8 mouse cellular contexts compared by ENCODE assay signal in genomic region chr13:112439105-112439818, GRCm38 (mm10). TPM values are rescaled to one million over a fixed set of nuclear protein-coding genes. Genes with fewer than 3 reads are reported as not detected.
DNase-seq lines count a peak whose midpoint lies in the region; ATAC-seq and TF ChIP-seq lines count a peak whose summit lies in the region.

No protein-coding gene starts in this region.

- no peak for TF ChIP-seq CTCF in midbrain, postnatal 0 days (IDR thresholded peaks at IDR 0.05)

- H3K4me2 ChIP-seq in neural tube, embryonic 11.5 days (ENCODE audit: low read depth), result peak overlapping the region; percentile 38
- H3K4me2 ChIP-seq in embryonic facial prominence, embryonic 12.5 days (replicated peaks), result peak overlapping the region; percentile 36
- peak overlapping the region; percentile 48 for H3K4me2 ChIP-seq in intestine, embryonic 15.5 days (replicated peaks)
- peak overlapping the region; percentile 28 for H3K4me2 ChIP-seq in midbrain, postnatal 0 days (ENCODE audit: low read depth, low read length, poor library complexity, severe bottlenecking)

- H3K4me1 ChIP-seq in neural tube, embryonic 11.5 days (ENCODE audit: control insufficient read depth, insufficient read depth, low read length), result no peaks in the 10 kb centered on the region
- peaks cover 14% of the 10 kb centered on the region; the same call in 1 of the 2 replicates for H3K4me1 ChIP-seq in embryonic facial prominence, embryonic 12.5 days
- H3K4me1 ChIP-seq in intestine, embryonic 15.5 days (replicated peaks), result peaks cover 9% of the 10 kb centered on the region
- H3K4me1 ChIP-seq in midbrain, postnatal 0 days (ENCODE audit: insufficient read depth, low read length), result peaks cover 8% of the 10 kb centered on the region; the same call in 1 of the 2 replicates

- H3K27ac ChIP-seq in neural tube, embryonic 11.5 days (ENCODE audit: low read depth, low read length), result no peak overlapping the region
- H3K27ac ChIP-seq in embryonic facial prominence, embryonic 12.5 days, result peak overlapping the region; percentile 52
- H3K27ac ChIP-seq in intestine, embryonic 15.5 days, result peak overlapping the region; percentile 62
- no peak overlapping the region for H3K27ac ChIP-seq in midbrain, postnatal 0 days (ENCODE audit: low read depth, low read length)

- 48% methylated on average over 15 of the region's 15 CpGs for WGBS in neural tube, embryonic 11.5 days
- 38% methylated on average over 15 of the region's 15 CpGs for WGBS in embryonic facial prominence, embryonic 12.5 days
- WGBS in intestine, embryonic 15.5 days, result 35% methylated on average over 15 of the region's 15 CpGs
- 37% methylated on average over 15 of the region's 15 CpGs for WGBS in midbrain, postnatal 0 days

- H3K36me3 ChIP-seq in neural tube, embryonic 11.5 days (ENCODE audit: control insufficient read depth, insufficient read depth, low read length), result no peaks in the 10 kb centered on the region
- no peaks in the 10 kb centered on the region for H3K36me3 ChIP-seq in embryonic facial prominence, embryonic 12.5 days
- no peaks in the 10 kb centered on the region for H3K36me3 ChIP-seq in intestine, embryonic 15.5 days
- no peaks in the 10 kb centered on the region for H3K36me3 ChIP-seq in midbrain, postnatal 0 days (ENCODE audit: insufficient read depth, low read length)

- DNase-seq in neural tube, embryonic 11.5 days (ENCODE audit: low spot score), result peak; percentile 16
- no peak for DNase-seq in neural tube, embryonic 10.5 days (ENCODE audit: extremely low spot score, low spot score)
- no peak for DNase-seq in midbrain, postnatal 0 days (ENCODE audit: low spot score)
- DNase-seq in retina, embryonic 14.5 days (ENCODE audit: low spot score), result no peak
- no peak for DNase-seq in ovary, postnatal 10 days (ENCODE audit: low spot score)
- DNase-seq in kidney, adult 11 months, result no peak

- ATAC-seq in neural tube, embryonic 11.5 days (ENCODE audit: insufficient read depth, low FRiP score, low TSS enrichment), result no peak
- no peak for ATAC-seq in embryonic facial prominence, embryonic 12.5 days (ENCODE audit: insufficient number of reproducible peaks, insufficient read depth, low FRiP score, low TSS enrichment)
- peak; percentile 45; the same call in 1 of the 2 replicates for ATAC-seq in intestine, embryonic 15.5 days
- ATAC-seq in midbrain, postnatal 0 days (ENCODE audit: low FRiP score), result no peak

- H3K9me3 ChIP-seq in neural tube, embryonic 11.5 days (ENCODE audit: control insufficient read depth, low read length), result no peaks in the 10 kb centered on the region
- no peaks in the 10 kb centered on the region for H3K9me3 ChIP-seq in embryonic facial prominence, embryonic 12.5 days
- H3K9me3 ChIP-seq in intestine, embryonic 15.5 days, result no peaks in the 10 kb centered on the region
- no peaks in the 10 kb centered on the region for H3K9me3 ChIP-seq in midbrain, postnatal 0 days (ENCODE audit: low read length)

- no peak overlapping the region for H3K9ac ChIP-seq in neural tube, embryonic 11.5 days (ENCODE audit: low read length)
- no peak overlapping the region for H3K9ac ChIP-seq in embryonic facial prominence, embryonic 12.5 days
- H3K9ac ChIP-seq in intestine, embryonic 15.5 days, result 0 out of 2 replicates have a peak overlapping the region, but pooled peaks have one; percentile 3
- no peak overlapping the region for H3K9ac ChIP-seq in midbrain, postnatal 0 days (replicated peaks; ENCODE audit: low read length, poor library complexity, severe bottlenecking)

- no peaks in the 10 kb centered on the region for H3K27me3 ChIP-seq in neural tube, embryonic 11.5 days (ENCODE audit: control insufficient read depth, insufficient read depth, low read length)
- H3K27me3 ChIP-seq in embryonic facial prominence, embryonic 12.5 days, result no peaks in the 10 kb centered on the region
- no peaks in the 10 kb centered on the region for H3K27me3 ChIP-seq in intestine, embryonic 15.5 days (replicated peaks)
- H3K27me3 ChIP-seq in midbrain, postnatal 0 days (ENCODE audit: insufficient read depth, low read length), result no peaks in the 10 kb centered on the region

- no peak overlapping the region for H3K4me3 ChIP-seq in neural tube, embryonic 11.5 days (ENCODE audit: low read depth, low read length)
- no peak overlapping the region for H3K4me3 ChIP-seq in embryonic facial prominence, embryonic 12.5 days
- H3K4me3 ChIP-seq in intestine, embryonic 15.5 days (replicated peaks), result no peak overlapping the region
- no peak overlapping the region for H3K4me3 ChIP-seq in midbrain, postnatal 0 days (ENCODE audit: low read depth, low read length)

RNA-seq across cellular contexts. Expression of gene Il6st, which starts 24.6 kb away (rescaled TPM):
- 33.1 and 37.3 TPM in 2 replicates for polyA plus RNA-seq in neural tube, embryonic 11.5 days (2014; fragmentation: Nextera tagmentation; extraction: Ambion mirVana)
- polyA plus RNA-seq in embryonic facial prominence, embryonic 12.5 days (2016; fragmentation: Nextera tagmentation; extraction: Ambion mirVana), result 43.7 and 45.9 TPM in 2 replicates
- polyA plus RNA-seq in intestine, embryonic 15.5 days (2015; fragmentation: Nextera tagmentation; extraction: Ambion mirVana), result 31.9 and 37.8 TPM in 2 replicates
- 35.8 and 36.1 TPM in 2 replicates for total RNA-seq in midbrain, postnatal 0 days (2014; rRNA removed)
- polyA plus RNA-seq in midbrain, postnatal 0 days (2015; fragmentation: Nextera tagmentation; extraction: Ambion mirVana), result 19.6 and 20.5 TPM in 2 replicates

Comparison
In these comparisons a context has a peak if more than half of its experiments do, and no peak if none do; other contexts are left out.
1. H3K27ac ChIP-seq: peak in embryonic facial prominence, embryonic 12.5 days (single experiment) and intestine, embryonic 15.5 days (single experiment); none in neural tube, embryonic 11.5 days (single experiment) and midbrain, postnatal 0 days (single experiment).
2. Peak in every context shown above with its lines, with median percentiles within 50 percentile points of each other: H3K4me2 ChIP-seq.